Mouse (Mus musculus) megakaryocyte, embryonic 14.5 days (primary cell): ENCODE data around the gene Coq5.

Source experiments
- FLI1 ChIP-seq: IDR thresholded peaks from 2 replicates; pipeline ENCODE4 v1.6.1; 2012; ENCODE audit warnings: low read length, inconsistent platforms, mixed read lengths
- GATA1 ChIP-seq: IDR thresholded peaks from 3 replicates; pipeline ENCODE4 v1.6.1; 2012; ENCODE audit warnings: mixed read lengths, low read length, inconsistent platforms, borderline replicate concordance

DNA sequence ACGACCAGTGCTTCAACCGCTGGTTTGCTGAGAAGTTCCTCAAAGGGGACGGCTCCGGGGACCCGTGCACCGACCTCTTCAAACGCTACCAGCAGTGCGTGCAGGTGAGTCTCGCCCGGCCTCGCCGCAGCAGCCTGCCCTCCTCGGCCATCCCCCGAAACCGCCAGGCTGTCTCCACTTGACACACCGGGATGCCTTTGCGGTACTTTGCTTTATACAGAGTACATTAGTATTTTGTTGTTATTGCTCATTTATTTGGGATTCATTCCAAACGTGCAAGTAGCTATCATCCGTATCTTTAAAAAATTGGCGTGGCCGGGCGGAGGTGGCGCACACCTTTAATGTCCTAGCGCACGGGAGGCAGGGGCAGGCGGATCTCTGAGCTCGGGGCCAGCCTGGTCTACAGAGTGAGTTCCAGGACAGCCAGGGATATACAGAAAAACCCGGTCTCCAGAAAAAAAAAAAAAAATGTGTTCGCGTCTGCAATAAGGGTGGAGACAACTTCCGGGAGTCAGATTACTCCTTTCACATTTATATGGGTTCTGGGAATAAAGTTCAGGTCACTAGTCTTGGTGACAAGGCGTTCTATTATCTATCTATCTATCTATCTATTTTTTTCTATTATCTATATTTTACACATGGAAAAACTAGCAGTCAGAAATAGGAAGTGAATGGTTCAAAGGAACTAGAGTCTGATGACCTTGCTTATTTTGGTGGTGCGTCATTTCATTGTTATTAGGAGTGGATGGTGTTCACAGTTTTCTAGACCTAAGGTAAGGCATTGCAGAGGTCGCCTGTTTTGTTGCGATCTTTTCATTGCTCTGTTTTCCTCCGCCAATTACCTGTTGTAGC, 62.1 kb downstream of the Coq5 start:
- no peak for TF ChIP-seq FLI1
- TF ChIP-seq GATA1, result no peak
